Mouse (Mus musculus): ENCODE results near the gene Hkdc1.
"Not testable (repeated sequence)": the region's sequence is repeated elsewhere in the genome, so short reads cannot be mapped to it uniquely, and the experiment has no call there.

The Hkdc1 gene

GRCm38 (mm10) chr10:62422255-62422654, at the start of gene Hkdc1:
Gene Hkdc1 (minus strand): TSS chr10:62422491.
- DNase-seq (ENCODE audit: low spot score): no peak

GRCm38 (mm10) chr10:62471105-62471504, 48.8 kb upstream of the Hkdc1 start:
- DNase-seq (ENCODE audit: low spot score): no peak

GRCm38 (mm10) chr10:62469736-62470135, 47.4 kb upstream of the Hkdc1 start:
- no peak for DNase-seq (ENCODE audit: low spot score)

GRCm38 (mm10) chr10:62461321-62461720, 39.0 kb upstream of the Hkdc1 start:
- DNase-seq (ENCODE audit: low spot score): no peak

- DNase-seq (ENCODE audit: low spot score): not testable (repeated sequence)
Observed at GRCm38 (mm10) chr10:62452001-62452400, 29.7 kb upstream of the Hkdc1 start.

- DNase-seq (ENCODE audit: low spot score): no peak
Observed at GRCm38 (mm10) chr10:62450280-62450640, 28.0 kb upstream of the Hkdc1 start.

- DNase-seq (ENCODE audit: low spot score): peak; percentile 91
Observed at GRCm38 (mm10) chr10:62449364-62450279, 27.3 kb upstream of the Hkdc1 start, which contains the start of the genes 4930507D05Rik and Supv3l1. Gene 4930507D05Rik (plus strand): TSS chr10:62449489. Gene Supv3l1 (minus strand): TSS chr10:62449738.

- DNase-seq (ENCODE audit: low spot score): no peak
Observed at GRCm38 (mm10) chr10:62430427-62430826, 8.1 kb upstream of the Hkdc1 start.

- peak; percentile 27 for DNase-seq (ENCODE audit: low spot score)
Observed at GRCm38 (mm10) chr10:62425081-62425871, 3.0 kb upstream of the Hkdc1 start.

- DNase-seq (ENCODE audit: low spot score): peak; percentile 47
Observed at GRCm38 (mm10) chr10:62421127-62421526, 1.2 kb downstream of the Hkdc1 start.

GRCm38 (mm10) chr10:62420399-62420798, 1.9 kb downstream of the Hkdc1 start:
- no peak for DNase-seq (ENCODE audit: low spot score)

GRCm38 (mm10) chr10:62419422-62419821, 2.9 kb downstream of the Hkdc1 start:
- no peak for DNase-seq (ENCODE audit: low spot score)

GRCm38 (mm10) chr10:62418831-62419356, 3.4 kb downstream of the Hkdc1 start:
- peak; percentile 39 for DNase-seq (ENCODE audit: low spot score)

GRCm38 (mm10) chr10:62413606-62413982, 8.7 kb downstream of the Hkdc1 start:
- DNase-seq (ENCODE audit: low spot score): no peak

GRCm38 (mm10) chr10:62412906-62413605, 9.2 kb downstream of the Hkdc1 start:
- DNase-seq (ENCODE audit: low spot score): no peak

GRCm38 (mm10) chr10:62411431-62412410, 10.6 kb downstream of the Hkdc1 start:
- DNase-seq (ENCODE audit: low spot score): no peak

GRCm38 (mm10) chr10:62410943-62411342, 11.3 kb downstream of the Hkdc1 start:
- peak; percentile 75 for DNase-seq (ENCODE audit: low spot score)

- no peak for DNase-seq (ENCODE audit: low spot score)
Observed at GRCm38 (mm10) chr10:62404901-62405300, 17.4 kb downstream of the Hkdc1 start.

- DNase-seq (ENCODE audit: low spot score): peak; percentile 22
Observed at GRCm38 (mm10) chr10:62401641-62402111, 20.6 kb downstream of the Hkdc1 start.

- DNase-seq (ENCODE audit: low spot score): no peak
Observed at GRCm38 (mm10) chr10:62383011-62383410, 39.3 kb downstream of the Hkdc1 start.

GRCm38 (mm10) chr10:62380936-62381335, 41.4 kb downstream of the Hkdc1 start:
- DNase-seq (ENCODE audit: low spot score): no peak

Measured in MN1 (cell line).